Mouse (Mus musculus) frontal cortex, postnatal 25 days (tissue): ENCODE data around the gene Gsta4.
"Not testable (repeated sequence)": the region's sequence is repeated elsewhere in the genome, so short reads cannot be mapped to it uniquely, and the experiment has no call there.

Experiments
- DNase-seq, 2 experiments: peaks; one replicate each; pipeline ENCODE4 v3.0.0; 2022; ENCODE audit warnings: low spot score in 2 of 2

Gsta4 gene

DNA sequence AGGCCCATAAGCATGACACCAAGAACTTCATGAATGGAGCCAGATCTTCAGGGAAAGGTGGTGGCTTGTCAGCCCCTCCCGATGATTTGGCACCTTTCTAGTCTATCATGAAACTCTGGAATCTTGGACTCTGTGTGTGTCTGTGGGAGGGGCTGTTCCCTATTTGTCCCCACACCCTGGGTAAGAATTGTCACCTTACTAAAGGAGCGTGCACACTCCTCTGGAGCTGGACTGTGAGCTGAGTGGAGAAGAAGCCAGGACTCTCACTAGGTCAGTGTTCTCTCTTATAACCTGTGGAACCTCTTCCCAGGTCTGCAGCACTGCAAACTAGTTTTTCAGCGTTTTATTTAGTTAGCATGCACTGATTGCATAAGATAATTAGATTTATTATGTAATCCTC, 47.9 kb downstream of the Gsta4 start, which contains the start of gene Gsta1:
Gene Gsta1 (plus strand): TSS at position 196 of the 400 bp plus-strand sequence.
- not testable (repeated sequence) for DNase-seq

DNA sequence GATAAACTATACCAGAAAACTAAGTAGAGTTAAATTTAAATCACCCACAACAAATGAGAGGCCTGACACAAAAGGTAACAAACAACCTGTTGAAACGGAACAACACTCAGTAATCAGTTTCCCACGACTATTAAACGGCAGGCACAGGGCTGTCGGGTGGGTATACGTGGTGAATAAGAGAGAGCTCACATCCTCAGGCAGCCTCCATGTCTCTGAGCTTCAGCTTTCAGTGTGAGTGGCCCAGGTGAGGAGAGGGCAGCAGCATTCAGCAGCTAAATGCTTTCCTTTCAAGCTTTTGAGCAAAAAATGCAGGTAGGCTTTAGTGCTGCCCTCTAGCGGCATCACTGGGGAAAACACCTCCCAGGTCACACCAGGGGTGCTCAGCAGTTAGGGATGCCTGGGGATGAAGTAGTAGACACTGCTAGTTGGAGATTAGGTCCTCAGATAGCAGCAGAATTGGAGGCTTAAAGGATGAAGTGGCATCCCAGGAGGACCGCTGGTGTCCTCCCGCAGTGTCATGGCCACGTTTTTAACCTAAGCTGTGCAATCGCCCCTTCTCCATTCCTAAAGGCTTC, 50.6 kb downstream of the Gsta4 start:
- DNase-seq, result not testable (repeated sequence)

- DNase-seq, result not testable (repeated sequence)
Measured at GRCm38 (mm10) chr9:78255683-78256470, 73.3 kb downstream of the Gsta4 start.

- DNase-seq, result not testable (repeated sequence)
Measured at GRCm38 (mm10) chr9:78256914-78257313, 74.3 kb downstream of the Gsta4 start, which contains the start of gene Gm3776. Gene Gm3776 (plus strand): TSS chr9:78257129.
